Mouse (Mus musculus) kidney, postnatal 25 days (tissue): ENCODE data around the gene Krt13.

Experiments used
- DNase-seq, 2 experiments: peaks; one replicate each; pipeline ENCODE4 v3.0.0; 2021; ENCODE audit warnings: mixed read lengths in 2 of 2

The Krt13 gene

GRCm38 (mm10) chr11:100112935-100113741 lies 8.2 kb downstream of the Krt13 start:
- no peak for DNase-seq

- DNase-seq, result no peak
Observed at GRCm38 (mm10) chr11:100105576-100106122, 15.7 kb downstream of the Krt13 start, which contains the start of gene Krt36. Krt36 (minus strand) TSS chr11:100105626.

DNA sequence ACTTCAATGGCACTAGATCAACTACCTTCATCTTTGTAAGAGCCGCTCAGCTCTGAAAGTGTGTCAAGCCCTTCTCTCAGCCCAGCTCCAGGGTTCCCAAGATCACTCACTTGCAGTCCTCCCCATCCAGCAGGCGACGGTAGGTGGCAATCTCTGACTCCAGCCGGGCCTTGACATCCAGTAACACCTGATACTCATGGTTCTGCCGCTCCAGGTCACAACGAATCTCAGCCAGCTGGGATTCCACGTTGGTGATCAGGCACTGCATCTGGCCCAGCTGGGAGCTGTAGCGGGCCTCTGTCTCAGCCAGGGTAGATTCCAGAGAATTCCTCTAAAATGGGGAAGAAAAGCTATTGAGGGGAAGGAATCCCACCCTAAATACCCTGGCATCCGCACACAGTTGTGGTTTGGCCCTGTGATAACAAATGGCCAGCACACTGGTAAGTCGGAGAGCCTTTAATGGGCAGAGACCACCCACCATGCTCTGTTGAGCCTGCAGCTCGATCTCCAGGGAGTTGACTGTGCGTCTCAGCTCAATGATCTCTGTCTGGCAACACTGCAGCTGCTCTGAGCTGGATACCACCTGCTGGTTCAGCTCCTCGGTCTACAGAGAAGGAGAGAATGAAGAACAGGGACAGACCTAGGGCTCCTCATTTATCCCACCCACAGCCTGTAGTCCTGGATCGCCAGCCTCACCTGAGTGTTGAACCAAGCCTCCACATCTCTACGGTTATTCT lies 18.5 kb downstream of the Krt13 start:
- DNase-seq, result no peak

GRCm38 (mm10) chr11:100100391-100100790 lies 21.0 kb downstream of the Krt13 start:
- no peak for DNase-seq

DNA sequence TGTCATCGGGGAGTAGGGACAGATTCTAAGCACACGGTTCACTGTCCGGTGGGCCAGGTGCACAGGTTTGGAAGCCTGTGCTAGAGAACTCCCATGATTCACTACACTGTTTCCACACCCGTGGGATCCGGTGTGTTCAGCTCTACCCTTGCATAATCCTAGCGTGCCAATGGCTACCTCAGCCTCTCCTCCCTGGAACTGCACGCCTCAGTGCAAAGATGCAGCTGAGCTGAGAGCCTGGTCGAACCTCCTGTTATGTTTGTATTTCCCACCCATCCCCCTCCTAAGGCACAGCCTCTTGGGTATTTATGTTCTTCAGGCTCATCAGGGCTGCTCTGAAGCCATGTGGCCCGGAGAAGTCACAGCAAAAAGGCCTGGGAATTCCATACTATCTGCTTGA lies 23.5 kb downstream of the Krt13 start:
- DNase-seq, result no peak

- DNase-seq, result no peak
Observed at GRCm38 (mm10) chr11:100096141-100096540, 25.2 kb downstream of the Krt13 start, which contains the start of gene Krt35. Krt35 (minus strand) TSS chr11:100096241.

DNA sequence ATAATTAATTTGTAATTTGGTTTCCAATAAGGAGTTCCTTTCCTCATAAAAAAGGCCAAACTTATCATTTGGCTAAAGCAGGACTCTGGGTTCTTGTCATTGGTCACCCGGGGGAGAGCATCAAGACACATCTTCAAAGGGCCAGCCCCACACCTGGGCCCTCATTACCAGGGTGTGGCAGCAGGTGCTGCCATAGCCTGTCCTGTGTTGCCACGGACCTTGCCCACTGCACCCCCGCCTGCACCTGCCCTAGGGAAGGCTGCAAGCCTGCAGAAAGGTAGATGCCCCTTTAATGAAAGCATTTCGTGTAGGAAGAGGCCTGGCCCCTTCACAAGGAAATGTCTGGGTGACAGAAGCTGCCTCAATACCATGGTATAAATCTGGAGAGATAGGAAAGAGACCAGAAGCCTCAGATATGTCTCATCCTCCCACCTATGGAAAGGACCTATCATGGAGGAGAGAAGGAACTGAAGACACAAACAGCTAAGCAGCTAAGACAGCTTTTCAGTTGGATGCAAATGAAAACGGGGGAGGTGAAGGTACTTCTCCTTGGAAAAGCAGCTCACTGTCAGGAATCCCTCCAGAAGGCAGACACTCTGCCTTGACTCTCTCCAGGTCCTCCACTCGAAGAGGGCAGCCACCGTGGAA lies 32.9 kb downstream of the Krt13 start:
- no peak for DNase-seq

GRCm38 (mm10) chr11:100087861-100088260 lies 33.5 kb downstream of the Krt13 start, which contains the start of gene Krt32:
Krt32 (minus strand) TSS chr11:100088226.
- DNase-seq, result no peak

- no peak for DNase-seq
Observed at GRCm38 (mm10) chr11:100073873-100074272, 47.5 kb downstream of the Krt13 start.
